Mouse (Mus musculus) large intestine, adult 2 months (tissue): Measurements from ENCODE around the gene Fam83d. TPM values are rescaled to one million over a fixed set of nuclear protein-coding genes. Genes with fewer than 3 reads are reported as not detected.

ENCODE experiments used
- DNase-seq: peaks from one replicate; pipeline ENCODE4 v3.0.0-alpha.2; 2012; ENCODE audit warnings: low read depth, low spot score
- WGBS: fragments of 180-500 bp; shearing (Covaris S2); methylation state at CpG from one replicate; pipeline ENCODE4 v1.1.7; 2018; 5-methylcytosine and 5-hydroxymethylcytosine counted together
- polyA plus RNA-seq: library from polyadenylated mRNA; depleted of rRNA; stranded (reverse); fragments of >200 nt; gene quantifications from 2 replicates; pipeline ENCODE4 v1.2.3, GENCODE M21; 2012; rRNA removed

Gene Fam83d
- polyA plus RNA-seq, 1 experiment: 26.4 TPM

- DNase-seq: no peak
- WGBS: 83% methylated on average over 2 of the region's 2 CpGs
Observed at GRCm38 (mm10) chr2:158795875-158796274, 28.0 kb downstream of the Fam83d start.

GRCm38 (mm10) chr2:158799328-158799727 lies 31.4 kb downstream of the Fam83d start:
- WGBS: 66% methylated on average over 4 of the region's 4 CpGs
- DNase-seq: no peak

GRCm38 (mm10) chr2:158800788-158801187 lies 32.9 kb downstream of the Fam83d start:
- WGBS: 93% methylated on average over 8 of the region's 8 CpGs
- DNase-seq: no peak

GRCm38 (mm10) chr2:158803575-158803974 lies 35.7 kb downstream of the Fam83d start:
- 45% methylated on average over 8 of the region's 8 CpGs for WGBS
- DNase-seq: peak; percentile 32

DNA sequence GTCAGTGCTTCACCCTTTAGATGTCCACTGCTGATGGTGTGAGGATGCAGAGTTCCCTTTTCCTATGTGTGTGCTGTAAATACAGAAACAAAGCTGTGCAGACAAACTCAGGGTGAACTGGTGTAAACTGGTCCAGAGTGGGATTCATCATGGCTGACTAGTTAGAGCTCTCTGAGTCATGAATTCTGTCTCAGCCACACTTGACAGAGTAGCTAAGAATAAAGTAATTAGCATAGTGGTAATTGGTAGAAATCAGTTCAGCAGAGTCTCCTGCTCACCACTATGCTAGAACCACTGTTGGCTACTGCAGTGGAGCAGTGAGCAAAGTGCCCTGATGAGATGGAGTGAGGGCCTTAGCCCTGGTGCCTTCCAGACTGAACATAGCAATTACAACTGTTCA lies 47.8 kb downstream of the Fam83d start:
- DNase-seq: no peak

GRCm38 (mm10) chr2:158816239-158816638 lies 48.3 kb downstream of the Fam83d start:
- DNase-seq: no peak
- 91% methylated on average over 4 of the region's 4 CpGs for WGBS

GRCm38 (mm10) chr2:158817708-158818107 lies 49.8 kb downstream of the Fam83d start:
- whole genome bisulfite sequencing: 93% methylated on average over 8 of the region's 8 CpGs

DNA sequence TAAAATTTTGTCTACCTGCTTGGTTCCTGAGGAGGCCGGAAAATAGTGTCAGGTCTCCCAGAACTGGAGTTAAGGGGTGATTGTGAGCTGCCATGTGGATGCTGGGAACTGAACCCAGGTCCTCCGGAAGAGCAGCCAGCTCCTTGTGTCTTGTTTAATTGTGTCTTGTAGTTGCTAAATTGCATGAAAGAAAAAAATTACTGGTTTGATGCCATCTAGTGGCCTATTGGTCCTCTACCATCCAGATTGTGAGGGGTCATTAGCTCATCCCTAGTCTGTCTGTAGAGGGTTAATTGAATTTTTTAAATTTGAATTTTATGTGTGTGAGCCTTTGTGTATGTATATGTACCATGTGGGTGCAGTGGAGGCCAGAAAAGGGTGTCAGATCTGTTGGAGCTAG lies 60.2 kb downstream of the Fam83d start:
- WGBS: 87% methylated on average over 2 of the region's 2 CpGs
- DNase-seq: no peak

More at GRCm38 (mm10) chr2:158817708-158818107, 49.8 kb downstream of the Fam83d start:
- no peak for DNase-seq

GRCm38 (mm10) chr2:158829746-158830145 lies 61.9 kb downstream of the Fam83d start:
- 83% methylated on average over 6 of the region's 6 CpGs for WGBS

GRCm38 (mm10) chr2:158833221-158833620 lies 65.3 kb downstream of the Fam83d start:
- WGBS: 78% methylated on average over 5 of the region's 5 CpGs
- DNase-seq: no peak

More at GRCm38 (mm10) chr2:158829746-158830145, 61.9 kb downstream of the Fam83d start:
- no peak for DNase-seq

DNA sequence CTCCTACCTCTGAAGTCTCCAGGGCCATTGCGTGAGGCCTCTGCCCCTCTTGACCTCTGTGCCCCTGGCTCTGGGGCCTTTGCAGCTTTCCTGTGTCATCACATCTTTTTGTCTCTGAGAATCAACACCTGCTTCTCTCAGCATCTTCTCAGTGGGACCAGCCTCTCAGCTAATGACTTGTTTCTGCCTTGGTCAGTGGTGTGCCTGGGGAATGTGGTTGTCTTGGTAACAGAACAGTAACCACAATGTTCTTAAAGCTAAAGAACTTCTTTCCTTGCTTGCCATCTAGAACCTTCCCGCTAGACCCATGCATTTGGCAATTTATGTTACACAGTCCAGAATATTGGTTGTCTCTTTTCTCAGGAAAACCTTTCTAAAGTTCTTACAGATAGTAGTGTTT lies 65.8 kb downstream of the Fam83d start:
- DNase-seq: no peak
- WGBS: 88% methylated on average over 2 of the region's 2 CpGs

Other genes starting within 250 kb of the Fam83d start
- 0.02 TPM in 1 of 2 replicates, not detected in the other for gene Slc32a1, start 157.3 kb upstream of the Fam83d start, polyA plus RNA-seq
- 5.8 and 6.0 TPM in 2 replicates for gene Actr5, start 143.2 kb upstream of the Fam83d start, polyA plus RNA-seq
- 2.7 and 3.5 TPM in 2 replicates for gene Ppp1r16b, start 102.7 kb upstream of the Fam83d start, polyA plus RNA-seq
- gene Dhx35, start 26.7 kb downstream of the Fam83d start, polyA plus RNA-seq: 15.6 and 18.9 TPM in 2 replicates